Mouse (Mus musculus): ENCODE results near the gene St7l. TPM values are rescaled to one million over a fixed set of nuclear protein-coding genes. Genes with fewer than 3 reads are reported as not detected.

The St7l gene
- polyA plus RNA-seq, 1 experiment = 7.8 TPM

GRCm38 (mm10) chr3:104963331-104964276 is 99.8 kb downstream of the St7l start:
- DNase-seq (ENCODE audit: low read depth) = no peak

GRCm38 (mm10) chr3:104965070-104965855 is 101.5 kb downstream of the St7l start:
- DNase-seq (ENCODE audit: low read depth) = no peak

GRCm38 (mm10) chr3:104965991-104966554 is 102.3 kb downstream of the St7l start:
- DNase-seq (ENCODE audit: low read depth) = no peak

- DNase-seq (ENCODE audit: low read depth) = no peak
Observed at GRCm38 (mm10) chr3:104967548-104968300, 103.9 kb downstream of the St7l start.

Other genes with a start within 250 kb of the St7l start
- gene Slc16a1, start 225.3 kb upstream of the St7l start, polyA plus RNA-seq (2012; rRNA removed) = 18.1 and 21.9 TPM in 2 replicates
- gene Ppm1j, start 82.9 kb upstream of the St7l start, polyA plus RNA-seq (2012; rRNA removed) = 6.1 and 6.7 TPM in 2 replicates
- 0.23 TPM in 2 replicates for gene Fam19a3, start 82.2 kb upstream of the St7l start, polyA plus RNA-seq (2012; rRNA removed)
- 113 and 134 TPM in 2 replicates for gene Rhoc, start 75.6 kb upstream of the St7l start, polyA plus RNA-seq (2012; rRNA removed)
- 8.1 and 12.3 TPM in 2 replicates for gene Mov10, start 45.4 kb upstream of the St7l start, polyA plus RNA-seq (2012; rRNA removed)
- gene Capza1, start 500 bp downstream of the St7l start, polyA plus RNA-seq (2012; rRNA removed) = 26.2 and 29.0 TPM in 2 replicates
- 4.4 and 5.6 TPM in 2 replicates for gene Wnt2b, start 97.9 kb downstream of the St7l start, polyA plus RNA-seq (2012; rRNA removed)
- gene Cttnbp2nl, start 189.1 kb downstream of the St7l start, polyA plus RNA-seq (2012; rRNA removed) = 3.9 and 7.7 TPM in 2 replicates
- gene 4930564D02Rik, start 202.8 kb downstream of the St7l start, polyA plus RNA-seq (2012; rRNA removed) = not detected in 2 replicates

All from gonadal fat pad, adult 2 months (tissue).